Mouse (Mus musculus) midbrain, embryonic 12.5 days (tissue): ENCODE measurements around the gene Cybb. TPM values are rescaled to one million over a fixed set of nuclear protein-coding genes. Genes with fewer than 3 reads are reported as not detected.
"Not testable (repeated sequence)": the region's sequence is repeated elsewhere in the genome, so short reads cannot be mapped to it uniquely, and the experiment has no call there.

Source experiments
- ATAC-seq: fragments of 200-750 bp; cut with Nextera tagmentation; 2 replicates; pipeline ENCODE4 v1.8.0; 2017; ENCODE audit warnings: low read depth, moderate TSS enrichment, moderate library complexity; ENCODE audit not compliant: low FRiP score
- H3K27ac ChIP-seq: fragments of 300-500 bp; sonication (generic); replicated peaks from 2 replicates; pipeline ENCODE4 v1.5.1; 2016; ENCODE audit warnings: mild to moderate bottlenecking
- H3K27me3 ChIP-seq: fragments of 300-500 bp; sonication (generic); 2 replicates; pipeline ENCODE4 v1.6.1; 2016; ENCODE audit warnings: mild to moderate bottlenecking
- H3K36me3 ChIP-seq: fragments of 300-500 bp; sonication (generic); 2 replicates; pipeline ENCODE4 v1.6.1; 2016
- H3K4me1 ChIP-seq: fragments of 300-500 bp; sonication (generic); 2 replicates; pipeline ENCODE4 v1.6.1; 2016
- H3K4me2 ChIP-seq: fragments of 300-500 bp; sonication (generic); replicated peaks from 2 replicates; pipeline ENCODE4 v1.6.1; 2016; ENCODE audit warnings: mild to moderate bottlenecking, moderate library complexity
- H3K4me3 ChIP-seq: fragments of 300-500 bp; sonication (generic); 2 replicates; pipeline ENCODE4 v1.5.1; 2016; ENCODE audit warnings: mild to moderate bottlenecking
- H3K9ac ChIP-seq: fragments of 300-500 bp; sonication (generic); replicated peaks from 2 replicates; pipeline ENCODE4 v1.6.1; 2016; ENCODE audit warnings: mild to moderate bottlenecking, moderate library complexity
- H3K9me3 ChIP-seq: fragments of 300-500 bp; sonication (generic); 2 replicates; pipeline ENCODE4 v1.6.1; 2016; ENCODE audit warnings: mild to moderate bottlenecking
- WGBS: fragments of 180-500 bp; shearing (Covaris S2); methylation state at CpG from one replicate; pipeline ENCODE4 v1.1.7; 2016; 5-methylcytosine and 5-hydroxymethylcytosine counted together
- polyA plus RNA-seq: library from polyadenylated mRNA; unstranded; fragments of >200 nt; fragmentation: Nextera tagmentation; extraction: Ambion mirVana; gene quantifications from 2 replicates; pipeline ENCODE4 v1.2.1, GENCODE M21; 2016

Cybb gene
- polyA plus RNA-seq, result 0.77 and 0.81 TPM in 2 replicates

- Histone ChIP-seq H3K4me2 (no peak within 1 kb of the TSS), H3K4me1 (no peaks in the 10 kb centered on the region), H3K9ac (no peak within 1 kb of the TSS), H3K4me3 (no peak within 1 kb of the TSS), H3K36me3 (no peaks in the 10 kb centered on the region), H3K27me3 (no peaks in the 10 kb centered on the region), H3K9me3 (no peaks in the 10 kb centered on the region), H3K27ac (no peak within 1 kb of the TSS)
- ATAC-seq, result no peak
- WGBS, result 87% methylated on average over 4 of the region's 4 CpGs
Measured at GRCm38 (mm10) chrX:9487671-9488070, at the start of gene Cybb. Cybb (minus strand) TSS chrX:9487771.

- Histone ChIP-seq H3K4me1 (no peaks in the 10 kb centered on the region), H3K9ac (no peak overlapping the region), H3K27me3 (no peaks in the 10 kb centered on the region), H3K36me3 (no peaks in the 10 kb centered on the region), H3K27ac (no peak overlapping the region), H3K4me3 (no peak overlapping the region), H3K4me2 (no peak overlapping the region), H3K9me3 (no peaks in the 10 kb centered on the region)
- 95% methylated on average over 3 of the region's 3 CpGs for WGBS
- no peak for ATAC-seq
Measured at GRCm38 (mm10) chrX:9536881-9537280, 49.3 kb upstream of the Cybb start.

- not testable (repeated sequence) for H3K27ac ChIP-seq, H3K9me3 ChIP-seq, H3K27me3 ChIP-seq, H3K36me3 ChIP-seq, H3K4me1 ChIP-seq, H3K9ac ChIP-seq, H3K4me2 ChIP-seq, H3K4me3 ChIP-seq, ATAC-seq
- 31% methylated on average over 2 of the region's 2 CpGs for WGBS
Measured at GRCm38 (mm10) chrX:9519969-9520368, 32.4 kb upstream of the Cybb start.

GRCm38 (mm10) chrX:9517531-9517930, 30.0 kb upstream of the Cybb start:
- not testable (repeated sequence) for H3K27ac ChIP-seq, H3K4me3 ChIP-seq, H3K4me1 ChIP-seq, H3K9ac ChIP-seq, H3K9me3 ChIP-seq, H3K36me3 ChIP-seq, H3K4me2 ChIP-seq, ATAC-seq, H3K27me3 ChIP-seq

- H3K36me3 ChIP-seq, H3K4me1 ChIP-seq, H3K9ac ChIP-seq, H3K4me2 ChIP-seq, ATAC-seq, H3K27ac ChIP-seq, H3K4me3 ChIP-seq, H3K9me3 ChIP-seq: not testable (repeated sequence)
- 86% methylated on average over 6 of the region's 6 CpGs for WGBS
- H3K27me3 ChIP-seq, result peaks cover 26% of the 10 kb centered on the region
Measured at GRCm38 (mm10) chrX:9475036-9475435, 12.5 kb downstream of the Cybb start.

GRCm38 (mm10) chrX:9474440-9474839, 13.1 kb downstream of the Cybb start:
- Histone ChIP-seq H3K4me3 (no peak overlapping the region), H3K9ac (no peak overlapping the region), H3K4me2 (no peak overlapping the region), H3K9me3 (no peaks in the 10 kb centered on the region), H3K27me3 (peaks cover 27% of the 10 kb centered on the region), H3K27ac (no peak overlapping the region), H3K4me1 (no peaks in the 10 kb centered on the region), H3K36me3 (no peaks in the 10 kb centered on the region)
- no peak for ATAC-seq

GRCm38 (mm10) chrX:9473768-9474167, 13.8 kb downstream of the Cybb start:
- peaks cover 27% of the 10 kb centered on the region for H3K27me3 ChIP-seq
- 72% methylated on average over 2 of the region's 2 CpGs for WGBS
- no peaks in the 10 kb centered on the region for H3K9me3 ChIP-seq
- H3K4me1 ChIP-seq, result no peaks in the 10 kb centered on the region
- no peaks in the 10 kb centered on the region for H3K36me3 ChIP-seq
- H3K9ac ChIP-seq, result no peak overlapping the region
- H3K27ac ChIP-seq, result no peak overlapping the region
- ATAC-seq, result no peak
- no peak overlapping the region for H3K4me3 ChIP-seq
- H3K4me2 ChIP-seq, result no peak overlapping the region

- H3K27ac ChIP-seq, result no peak overlapping the region
- H3K9me3 ChIP-seq, result no peaks in the 10 kb centered on the region
- peaks cover 27% of the 10 kb centered on the region for H3K27me3 ChIP-seq
- H3K4me3 ChIP-seq, result no peak overlapping the region
- no peaks in the 10 kb centered on the region for H3K4me1 ChIP-seq
- no peak overlapping the region for H3K4me2 ChIP-seq
- WGBS, result 49% methylated on average over 3 of the region's 3 CpGs
- no peak for ATAC-seq
- H3K36me3 ChIP-seq, result no peaks in the 10 kb centered on the region
- no peak overlapping the region for H3K9ac ChIP-seq
Measured at GRCm38 (mm10) chrX:9470811-9471388, 16.7 kb downstream of the Cybb start.

GRCm38 (mm10) chrX:9469100-9469499, 18.5 kb downstream of the Cybb start:
- no peak for ATAC-seq
- no peak overlapping the region for H3K4me2 ChIP-seq

GRCm38 (mm10) chrX:9467020-9467419, 20.6 kb downstream of the Cybb start:
- Histone ChIP-seq H3K27ac (no peak overlapping the region), H3K9me3 (no peaks in the 10 kb centered on the region), H3K36me3 (no peaks in the 10 kb centered on the region), H3K27me3 (peaks cover 14% of the 10 kb centered on the region; the same call in 1 of the 2 replicates), H3K4me1 (no peaks in the 10 kb centered on the region), H3K4me2 (no peak overlapping the region), H3K9ac (no peak overlapping the region), H3K4me3 (no peak overlapping the region)
- 86% methylated on average over 4 of the region's 4 CpGs for WGBS
- no peak for ATAC-seq

More at GRCm38 (mm10) chrX:9469100-9469499, 18.5 kb downstream of the Cybb start:
- Histone ChIP-seq H3K36me3 (no peaks in the 10 kb centered on the region), H3K4me3 (no peak overlapping the region), H3K4me1 (no peaks in the 10 kb centered on the region), H3K9me3 (no peaks in the 10 kb centered on the region), H3K27me3 (peaks cover 14% of the 10 kb centered on the region; the same call in 1 of the 2 replicates), H3K9ac (no peak overlapping the region), H3K27ac (no peak overlapping the region)

GRCm38 (mm10) chrX:9465890-9466289, 21.7 kb downstream of the Cybb start:
- Histone ChIP-seq H3K27ac (no peak overlapping the region), H3K4me3 (no peak overlapping the region), H3K9me3 (no peaks in the 10 kb centered on the region), H3K9ac (no peak overlapping the region), H3K4me1 (no peaks in the 10 kb centered on the region), H3K36me3 (no peaks in the 10 kb centered on the region), H3K4me2 (no peak overlapping the region), H3K27me3 (peaks cover 12% of the 10 kb centered on the region; the same call in 1 of the 2 replicates)
- 76% methylated on average over 2 of the region's 2 CpGs for WGBS
- no peak for ATAC-seq

- no peak overlapping the region for H3K4me3 ChIP-seq
- H3K4me1 ChIP-seq, result no peaks in the 10 kb centered on the region
- no peaks in the 10 kb centered on the region for H3K9me3 ChIP-seq
- ATAC-seq, result no peak
- H3K27ac ChIP-seq, result no peak overlapping the region
- no peak overlapping the region for H3K4me2 ChIP-seq
- H3K36me3 ChIP-seq, result no peaks in the 10 kb centered on the region
- peaks cover 3% of the 10 kb centered on the region; the same call in 1 of the 2 replicates for H3K27me3 ChIP-seq
- no peak overlapping the region for H3K9ac ChIP-seq
- 87% methylated on average over 3 of the region's 3 CpGs for WGBS
Measured at GRCm38 (mm10) chrX:9462671-9463070, 24.9 kb downstream of the Cybb start.

GRCm38 (mm10) chrX:9461399-9461798, 26.2 kb downstream of the Cybb start:
- Histone ChIP-seq H3K4me2 (no peak overlapping the region), H3K4me1 (no peaks in the 10 kb centered on the region), H3K27ac (no peak overlapping the region), H3K27me3 (peaks cover 3% of the 10 kb centered on the region; the same call in 1 of the 2 replicates), H3K36me3 (no peaks in the 10 kb centered on the region), H3K9me3 (no peaks in the 10 kb centered on the region), H3K9ac (no peak overlapping the region), H3K4me3 (no peak overlapping the region)
- no peak for ATAC-seq
